Mouse (Mus musculus) adrenal gland, adult 18-20 months (tissue): ENCODE data around the gene Pcdh7. TPM values are rescaled to one million over a fixed set of nuclear protein-coding genes. Genes with fewer than 3 reads are reported as not detected.
"Not testable (repeated sequence)": the region's sequence is repeated elsewhere in the genome, so short reads cannot be mapped to it uniquely, and the experiment has no call there.

Experiments
- DNase-seq, 2 experiments: peaks; one replicate each; pipeline ENCODE4 v3.0.0; 2021 to 2022; ENCODE audit warnings: low spot score in 2 of 2
- long read RNA-seq, 2 experiments: library from polyadenylated mRNA; stranded (forward); transcript quantifications; one replicate each; pipeline ENCODE4 v2.0.0; 2021
- total RNA-seq, 2 experiments: library from RNA; stranded (reverse); gene quantifications; 1 replicate in 1 of 2; 2 replicates in 1 of 2; pipeline ENCODE4 v1.2.3; 2021

Pcdh7 gene
- total RNA-seq: 1 to 10 TPM in 1 of 2 experiments, under 1 TPM in 1; 0.96 to 2.5 TPM
- long read RNA-seq, experiment 1: 0 reads
- long read RNA-seq, experiment 2: 0 reads

GRCm38 (mm10) chr5:57717906-57718875 lies at the start of gene Pcdh7:
TSS of gene Pcdh7 (plus strand) at chr5:57717967.
- peak in 1 of 2 experiments; percentile 18 for DNase-seq

DNA sequence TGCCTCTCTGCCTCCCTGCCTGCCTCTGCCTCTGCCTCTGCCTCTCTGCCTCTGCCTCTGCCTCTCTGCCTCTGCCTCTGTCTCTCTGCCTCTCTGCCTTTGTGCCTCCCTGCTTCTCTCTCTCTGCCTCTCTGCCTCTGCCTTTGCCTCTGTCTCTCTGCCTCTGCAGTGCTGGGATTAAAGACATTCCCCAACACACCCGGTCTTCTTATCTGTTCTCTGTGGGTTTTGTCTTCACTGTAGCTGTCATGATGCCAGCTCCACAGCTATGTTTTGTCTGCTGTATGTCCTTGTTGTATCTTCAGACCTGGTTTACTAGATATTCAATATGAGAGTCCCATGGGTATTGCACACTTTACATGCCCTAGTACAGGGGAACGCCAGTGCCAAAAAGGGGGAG lies 40.8 kb upstream of the Pcdh7 start:
- DNase-seq: not testable (repeated sequence)

DNA sequence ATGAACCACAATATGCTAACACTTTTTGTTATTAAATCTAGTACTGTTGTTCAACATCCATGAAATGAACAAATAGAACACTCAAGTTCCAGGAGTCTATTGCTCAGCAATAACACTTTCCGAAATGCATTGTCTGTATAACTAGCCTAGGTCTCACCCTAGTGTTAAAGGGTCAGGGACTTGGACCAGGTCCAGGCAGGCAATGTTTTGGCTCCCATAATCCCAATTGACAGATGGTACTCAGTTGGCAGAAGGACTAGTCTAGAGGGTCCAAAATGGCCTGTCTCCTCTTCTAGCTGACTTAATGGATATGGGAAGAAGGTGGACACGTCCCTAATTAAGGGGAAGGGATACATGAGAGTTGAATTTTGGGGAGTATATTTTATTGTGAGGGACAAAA lies 9.4 kb upstream of the Pcdh7 start:
- no peak for DNase-seq

GRCm38 (mm10) chr5:57713980-57714379 lies 3.8 kb upstream of the Pcdh7 start:
- DNase-seq: no peak

GRCm38 (mm10) chr5:57714621-57715523 lies 2.9 kb upstream of the Pcdh7 start:
- DNase-seq: no peak

- DNase-seq: peak; percentile 2 to 36
Measured at GRCm38 (mm10) chr5:57715524-57716400, 2.0 kb upstream of the Pcdh7 start.

GRCm38 (mm10) chr5:57716421-57717237 lies 1.1 kb upstream of the Pcdh7 start:
- DNase-seq: no peak

DNA sequence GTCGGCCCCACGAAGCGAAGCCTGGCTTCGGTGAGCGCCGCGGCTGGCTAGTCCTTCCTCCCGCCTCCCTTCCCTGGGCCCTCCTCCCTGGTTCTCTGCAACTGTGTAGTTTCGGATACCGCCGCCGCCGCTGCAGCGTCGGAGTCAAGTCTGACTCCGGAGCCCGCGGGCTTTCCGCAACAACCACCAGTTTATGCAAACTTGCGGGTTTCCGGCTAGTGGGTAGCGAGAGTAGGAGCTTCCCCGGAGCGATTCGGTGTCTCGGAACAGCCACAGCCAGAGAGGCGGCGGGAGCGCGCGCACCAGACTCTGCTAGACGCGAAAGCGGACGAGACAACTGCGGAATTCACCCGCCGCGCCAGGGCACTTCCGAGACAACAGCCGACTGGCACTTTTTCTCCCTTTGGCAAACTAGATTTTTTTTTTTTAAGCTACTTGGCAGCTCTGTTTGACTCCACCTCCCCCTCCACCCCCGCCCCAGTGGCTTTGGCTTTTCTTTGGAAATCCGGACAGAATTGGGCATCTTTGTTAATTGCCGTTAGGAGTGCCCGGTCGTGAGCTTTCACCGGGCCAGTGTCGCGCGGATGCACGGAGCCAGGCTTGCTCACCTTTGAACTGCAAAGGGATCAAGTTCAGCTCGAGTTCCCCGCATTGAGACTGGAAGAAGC lies 395 bp upstream of the Pcdh7 start:
- DNase-seq: peak; percentile 5 to 26

GRCm38 (mm10) chr5:57718876-57719593 lies 1.3 kb downstream of the Pcdh7 start:
- no peak for DNase-seq

- DNase-seq: peak in 1 of 2 experiments; percentile 28
Measured at GRCm38 (mm10) chr5:57719594-57720185, 1.9 kb downstream of the Pcdh7 start.

- DNase-seq: no peak
Measured at GRCm38 (mm10) chr5:57720206-57720880, 2.6 kb downstream of the Pcdh7 start.

DNA sequence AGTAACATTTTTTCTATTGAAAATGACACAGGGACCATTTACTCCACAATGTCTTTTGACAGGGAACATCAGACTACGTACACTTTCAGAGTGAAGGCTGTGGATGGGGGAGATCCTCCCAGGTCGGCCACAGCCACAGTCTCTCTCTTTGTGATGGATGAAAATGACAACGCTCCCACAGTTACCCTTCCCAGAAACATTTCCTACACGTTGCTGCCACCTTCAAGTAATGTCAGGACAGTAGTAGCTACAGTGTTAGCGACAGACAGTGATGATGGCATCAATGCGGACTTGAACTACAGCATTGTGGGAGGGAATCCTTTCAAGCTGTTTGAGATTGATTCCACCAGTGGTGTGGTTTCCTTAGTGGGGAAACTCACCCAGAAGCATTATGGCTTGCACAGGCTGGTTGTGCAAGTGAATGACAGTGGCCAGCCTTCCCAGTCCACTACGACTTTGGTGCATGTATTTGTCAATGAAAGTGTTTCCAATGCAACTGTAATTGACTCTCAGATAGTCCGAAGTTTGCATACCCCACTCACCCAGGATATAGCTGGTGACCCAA lies 3.5 kb downstream of the Pcdh7 start:
- DNase-seq: no peak

DNA sequence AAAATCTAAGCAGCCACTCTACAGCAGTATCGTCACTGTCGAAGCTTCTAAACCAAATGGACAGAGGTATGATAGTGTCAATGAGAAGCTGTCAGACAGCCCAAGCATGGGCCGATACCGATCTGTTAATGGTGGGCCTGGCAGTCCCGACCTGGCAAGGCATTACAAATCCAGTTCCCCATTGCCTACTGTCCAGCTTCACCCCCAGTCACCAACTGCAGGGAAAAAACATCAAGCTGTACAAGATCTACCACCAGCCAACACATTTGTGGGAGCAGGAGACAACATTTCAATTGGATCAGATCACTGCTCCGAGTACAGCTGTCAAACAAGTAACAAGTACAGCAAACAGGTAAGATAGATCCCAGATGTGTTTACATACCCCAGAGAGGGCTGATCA lies 4.2 kb downstream of the Pcdh7 start:
- no peak for DNase-seq

GRCm38 (mm10) chr5:57733451-57733850 lies 15.7 kb downstream of the Pcdh7 start:
- no peak for DNase-seq

DNA sequence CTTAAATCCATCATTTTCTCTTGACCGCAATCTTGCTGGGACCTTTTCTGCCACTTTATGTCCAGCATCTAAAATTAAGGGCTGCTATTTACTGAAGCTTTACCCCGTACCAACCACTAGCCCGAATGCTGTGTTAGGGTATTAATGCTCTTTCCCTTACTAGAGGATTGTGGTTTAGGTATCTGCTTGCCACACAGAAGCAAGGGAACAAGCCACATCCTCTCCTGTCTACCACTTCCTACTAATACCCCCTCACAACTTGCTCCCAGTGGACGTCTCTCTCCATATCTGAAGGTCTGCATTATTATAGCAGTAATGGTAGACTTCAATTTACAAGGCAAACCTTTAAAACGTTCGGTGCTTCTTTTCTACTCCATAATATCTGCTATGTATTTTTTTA lies 18.0 kb downstream of the Pcdh7 start:
- no peak for DNase-seq

- no peak for DNase-seq
Measured at GRCm38 (mm10) chr5:57742924-57743323, 25.2 kb downstream of the Pcdh7 start.
